Mouse (Mus musculus): ENCODE measurements around the gene Cbx7.

Cbx7 gene

DNA sequence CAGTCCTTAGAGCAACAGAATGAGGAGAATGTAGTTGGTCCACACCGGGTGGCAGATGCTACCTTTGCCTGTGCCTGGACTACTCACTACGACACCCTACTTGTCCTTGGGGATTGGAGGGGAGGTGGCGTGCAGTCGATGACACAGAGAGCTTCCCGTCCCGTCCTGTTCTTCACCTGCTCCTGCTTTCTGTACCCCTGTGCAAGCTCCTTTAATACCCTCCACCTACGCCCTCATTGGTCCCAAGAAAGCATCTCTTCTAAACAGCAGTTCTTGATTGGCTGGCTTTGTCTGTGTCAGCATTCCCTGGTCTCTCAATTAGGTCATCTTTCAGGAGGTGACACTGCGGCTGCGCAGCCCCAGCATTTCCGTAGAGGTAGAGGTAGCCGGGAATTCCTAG, at the start of gene Cbx7:
Gene Cbx7 (minus strand): TSS at position 180 of the 400 bp plus-strand sequence.
- no peak for DNase-seq (ENCODE audit: low read depth)

DNA sequence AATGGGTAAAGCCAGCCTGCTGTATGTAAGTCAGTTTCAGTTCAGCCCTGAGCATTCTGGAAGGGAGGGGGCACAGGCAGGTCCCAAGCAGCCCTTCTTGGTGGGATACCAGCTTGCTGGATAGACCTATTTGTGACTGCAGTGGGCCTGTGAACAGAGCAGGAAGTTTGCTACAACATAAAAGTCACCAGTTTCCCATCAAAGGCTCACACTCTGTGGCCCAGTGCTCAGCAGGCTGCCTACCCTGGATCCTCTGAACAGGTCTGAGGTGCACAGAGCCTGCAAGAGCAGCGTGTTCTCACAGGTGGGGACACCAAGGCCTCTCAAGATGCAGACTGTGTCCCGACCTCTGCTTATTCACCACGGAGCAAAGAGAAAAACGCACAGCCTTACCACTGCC, 49.6 kb upstream of the Cbx7 start:
- DNase-seq (ENCODE audit: low read depth) = no peak

DNA sequence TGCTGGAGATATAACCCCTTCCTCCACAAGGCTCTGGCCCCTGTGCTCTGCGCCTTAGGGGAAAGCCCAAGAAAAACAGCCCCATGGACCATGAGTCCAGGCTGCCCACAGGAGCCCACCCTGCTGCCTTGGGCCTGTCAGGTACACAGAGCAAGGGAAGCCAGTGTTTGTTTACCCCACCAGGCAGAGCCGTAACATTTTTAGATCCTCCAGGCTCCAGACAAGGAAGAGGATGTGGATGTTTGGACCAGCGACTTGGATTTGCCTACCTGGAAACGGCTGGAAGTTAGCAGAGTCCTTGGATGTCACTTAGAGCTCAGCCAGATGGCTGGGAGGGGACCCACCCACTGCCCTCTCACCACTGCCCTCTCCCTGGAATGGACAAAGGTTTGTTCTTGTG, 48.7 kb upstream of the Cbx7 start:
- DNase-seq (ENCODE audit: low read depth) = no peak

DNA sequence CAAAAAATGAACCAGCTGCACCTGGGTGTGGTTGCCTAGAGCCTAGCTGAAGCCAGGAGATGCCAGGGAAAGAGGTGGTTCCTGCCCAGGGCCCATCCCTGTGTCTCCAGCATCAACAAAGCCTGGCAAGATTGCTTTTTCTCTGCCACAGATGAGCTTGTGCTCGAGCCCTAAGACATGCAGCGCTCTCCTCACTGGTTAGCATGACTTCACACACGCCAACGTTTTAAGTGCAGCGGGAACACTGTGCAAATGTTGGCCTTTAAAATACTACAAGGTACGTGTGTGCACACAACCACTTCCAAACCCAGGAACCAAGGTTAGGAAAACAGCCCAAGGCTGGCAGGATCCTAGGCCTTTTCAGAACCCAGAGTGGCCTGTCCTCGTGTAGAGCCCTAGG, 48.3 kb upstream of the Cbx7 start:
- DNase-seq (ENCODE audit: low read depth) = no peak

DNA sequence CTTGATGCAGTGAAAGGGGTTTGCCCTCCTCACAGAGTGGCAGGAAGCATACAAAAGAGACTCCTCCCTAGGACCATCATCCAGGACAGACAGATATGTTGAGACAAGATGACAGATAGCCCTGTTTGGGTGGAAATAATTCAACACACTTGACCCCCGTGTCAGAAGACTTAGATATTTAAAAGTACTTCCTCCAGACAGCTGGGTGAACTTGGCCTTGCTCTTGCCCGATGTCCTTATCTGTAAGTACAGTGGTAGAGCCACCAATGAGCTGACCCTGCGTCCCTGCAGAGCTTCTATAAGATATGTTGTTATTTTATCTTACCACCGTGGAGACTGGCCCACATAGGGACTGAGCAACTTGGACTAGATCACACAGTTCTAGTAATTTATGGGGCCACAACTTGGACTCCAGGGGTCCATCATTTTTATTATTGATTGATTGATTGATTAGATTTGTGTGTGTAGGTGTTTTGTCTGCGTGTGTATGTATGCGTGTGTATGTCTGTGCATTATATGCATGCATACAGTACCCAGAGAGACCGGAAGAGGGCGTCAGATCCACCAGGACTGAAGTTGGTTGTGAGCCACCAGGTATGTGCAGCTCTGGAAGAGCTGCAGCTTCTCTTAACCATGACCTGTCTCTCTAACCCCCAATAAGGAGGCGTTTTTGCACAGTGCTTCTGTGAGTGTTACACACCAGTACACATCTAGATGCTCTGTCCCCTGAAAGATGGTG, 45.8 kb upstream of the Cbx7 start:
- no peak for DNase-seq (ENCODE audit: low read depth)

DNA sequence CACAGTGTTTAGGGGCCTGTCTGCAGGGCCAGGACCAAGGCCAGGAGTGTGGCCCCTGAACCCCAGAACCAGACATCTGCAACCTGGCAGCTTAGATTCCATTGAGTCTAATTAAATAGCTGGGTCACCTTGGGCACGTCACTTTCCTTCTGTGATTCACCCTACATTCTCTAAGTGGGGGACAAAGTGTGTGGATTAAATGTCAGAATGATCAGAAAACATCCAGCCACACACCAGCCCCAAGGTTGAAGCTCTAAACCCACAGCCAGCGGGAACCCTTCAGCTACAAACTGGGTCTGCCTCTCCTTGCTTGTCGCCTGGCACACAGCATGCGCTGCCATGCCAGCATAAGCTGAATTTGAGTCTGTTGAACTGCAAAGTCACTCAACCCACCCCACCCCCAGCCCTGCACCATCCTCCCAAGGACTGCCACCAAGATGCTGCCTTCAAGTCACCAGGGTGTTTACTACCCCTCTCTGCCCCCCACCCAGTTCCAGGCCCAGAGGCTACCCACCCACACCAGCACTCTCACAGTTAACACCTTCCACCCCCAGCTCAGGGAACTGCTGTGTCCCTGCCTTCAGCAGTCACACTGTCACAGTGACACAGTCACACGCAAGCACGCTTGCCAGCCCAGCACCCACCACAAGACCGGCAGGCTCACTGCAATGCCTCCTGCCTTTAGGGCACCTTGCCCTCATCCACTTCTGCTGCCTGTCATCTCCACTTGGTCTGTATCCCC, 44.5 kb upstream of the Cbx7 start:
- no peak for DNase-seq (ENCODE audit: low read depth)

DNA sequence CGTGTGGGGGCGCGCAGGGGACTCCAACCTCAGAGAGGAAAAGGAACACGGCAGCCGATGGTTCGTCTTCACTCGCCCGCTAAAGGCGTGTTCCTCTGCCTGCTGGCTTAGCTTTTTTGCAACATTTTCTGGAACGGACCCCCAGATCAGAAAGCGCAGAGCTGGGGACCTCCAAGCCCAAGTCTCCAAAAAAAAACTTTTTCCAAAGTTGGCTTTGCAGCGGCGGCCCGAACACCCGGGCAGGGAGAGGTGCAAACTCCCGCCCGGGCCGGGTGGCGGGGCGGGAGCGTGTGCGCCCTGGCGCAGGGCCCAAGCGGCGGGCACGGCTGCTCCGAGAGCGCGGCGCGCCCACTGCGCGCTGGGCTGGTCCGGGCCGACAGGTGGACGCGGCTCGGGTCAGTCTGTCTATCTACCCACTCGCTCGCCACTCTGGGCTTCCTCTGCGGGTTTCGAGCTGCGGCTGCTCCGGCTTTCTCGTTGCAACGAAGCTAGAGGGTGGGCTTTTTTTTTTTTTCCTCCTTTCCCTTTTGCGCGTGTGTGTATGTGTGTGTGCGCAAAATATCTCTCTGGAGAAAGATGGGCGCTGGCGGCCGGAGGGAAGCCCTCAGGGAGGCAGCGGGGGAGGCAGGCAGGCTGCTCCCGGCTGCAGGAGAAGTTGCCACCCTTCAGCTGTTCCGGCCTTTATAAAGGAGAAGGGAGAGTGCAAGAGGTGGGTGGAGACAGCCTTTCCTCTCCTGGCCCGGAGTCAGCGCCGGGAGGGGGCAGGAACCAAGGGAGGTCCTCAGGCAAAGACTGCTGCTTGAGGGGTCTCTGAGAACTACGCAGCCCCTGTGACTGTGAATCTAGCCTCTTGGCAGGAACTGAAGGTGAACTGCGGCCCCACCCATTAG, 43.6 kb upstream of the Cbx7 start, which contains the start of gene Pdgfb:
Gene Pdgfb (minus strand): TSS at position 657 of the 890 bp plus-strand sequence.
- DNase-seq (ENCODE audit: low read depth) = no peak

DNA sequence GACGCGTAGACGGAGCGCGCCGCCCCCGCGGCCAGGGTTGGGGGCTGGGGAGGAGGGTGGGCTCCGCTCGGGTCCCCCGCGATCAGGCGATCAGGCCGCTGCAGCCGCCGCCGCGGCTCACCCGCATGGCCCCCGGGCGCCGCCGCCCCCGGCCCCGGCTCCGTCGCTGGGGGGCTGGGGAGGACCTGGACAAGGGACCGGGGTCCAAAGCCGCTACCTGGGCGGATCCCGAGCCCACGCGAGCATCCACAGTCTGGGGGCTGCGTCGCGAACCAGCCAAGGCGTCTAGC, 43.1 kb upstream of the Cbx7 start:
- no peak for DNase-seq (ENCODE audit: low read depth)

DNA sequence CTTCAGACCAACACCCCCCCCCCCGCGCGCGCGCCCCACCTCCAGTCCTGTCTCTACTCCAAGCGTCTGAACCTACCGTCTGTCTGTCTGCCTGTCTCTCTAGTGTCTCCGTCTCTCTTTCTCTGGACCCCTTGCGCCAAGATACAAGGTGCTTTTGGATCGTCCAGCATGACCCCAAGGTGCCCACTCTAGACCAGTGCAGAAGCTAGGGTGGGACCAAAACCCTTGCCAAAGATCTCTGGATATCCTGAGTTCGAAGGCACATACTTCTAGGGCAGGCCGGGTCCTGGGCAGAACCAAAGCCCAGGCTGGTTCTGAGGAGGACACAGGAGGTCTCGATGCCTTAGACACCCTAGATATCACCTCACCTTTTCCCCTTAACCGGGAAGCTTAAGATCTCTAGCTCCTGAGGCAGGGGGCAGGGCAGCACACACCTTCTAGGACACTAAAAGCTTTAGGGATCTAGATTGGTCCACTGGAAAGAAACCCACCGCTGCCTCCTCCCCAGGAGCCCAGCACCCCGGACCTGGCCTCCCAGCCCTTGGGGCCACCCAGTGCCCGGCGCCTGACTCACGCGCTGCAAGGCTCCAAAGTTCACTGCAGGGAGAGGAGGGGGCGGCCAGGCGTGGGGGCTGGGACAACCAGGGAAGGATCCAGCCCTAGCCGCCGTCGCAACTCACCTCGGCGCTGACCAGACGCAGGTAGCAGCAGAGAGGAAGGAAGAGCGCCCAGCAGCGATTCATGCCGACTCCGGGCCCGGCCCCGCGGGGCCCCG, 42.5 kb upstream of the Cbx7 start:
- no peak for DNase-seq (ENCODE audit: low read depth)

DNA sequence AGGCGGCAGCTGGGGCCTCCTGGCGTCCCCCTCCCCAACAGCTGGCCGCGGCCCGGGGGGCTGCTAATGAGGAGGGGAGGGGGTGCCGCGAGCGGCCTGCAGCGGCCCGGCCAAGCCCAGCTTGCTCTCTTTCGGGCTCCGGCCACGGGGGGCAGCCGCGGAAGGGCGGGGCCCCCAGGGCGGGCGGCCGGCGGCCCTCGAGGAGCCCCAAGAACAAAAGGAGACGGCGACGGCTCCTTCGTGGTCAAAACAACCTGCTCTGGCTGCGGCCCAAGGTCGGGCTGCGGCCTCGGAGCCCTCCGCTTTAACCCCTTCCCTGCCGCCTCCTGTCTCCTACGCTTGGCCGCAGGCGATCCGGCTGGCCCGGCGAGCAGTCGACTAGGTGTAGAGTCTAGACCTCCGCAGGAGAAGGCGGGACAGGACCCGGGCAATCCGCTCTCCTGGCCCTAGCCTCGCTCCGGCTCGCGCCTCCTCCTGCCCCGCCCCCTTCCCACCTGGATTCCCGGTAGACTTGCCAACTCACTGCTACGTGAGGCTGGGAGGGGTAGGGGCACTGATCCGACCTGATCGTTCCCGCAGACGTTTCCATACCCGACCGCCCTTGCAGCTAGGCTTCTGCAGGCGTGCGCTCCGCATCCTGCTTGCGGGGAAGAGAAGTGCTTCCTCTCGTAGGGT, 41.7 kb upstream of the Cbx7 start:
- no peak for DNase-seq (ENCODE audit: low read depth)

DNA sequence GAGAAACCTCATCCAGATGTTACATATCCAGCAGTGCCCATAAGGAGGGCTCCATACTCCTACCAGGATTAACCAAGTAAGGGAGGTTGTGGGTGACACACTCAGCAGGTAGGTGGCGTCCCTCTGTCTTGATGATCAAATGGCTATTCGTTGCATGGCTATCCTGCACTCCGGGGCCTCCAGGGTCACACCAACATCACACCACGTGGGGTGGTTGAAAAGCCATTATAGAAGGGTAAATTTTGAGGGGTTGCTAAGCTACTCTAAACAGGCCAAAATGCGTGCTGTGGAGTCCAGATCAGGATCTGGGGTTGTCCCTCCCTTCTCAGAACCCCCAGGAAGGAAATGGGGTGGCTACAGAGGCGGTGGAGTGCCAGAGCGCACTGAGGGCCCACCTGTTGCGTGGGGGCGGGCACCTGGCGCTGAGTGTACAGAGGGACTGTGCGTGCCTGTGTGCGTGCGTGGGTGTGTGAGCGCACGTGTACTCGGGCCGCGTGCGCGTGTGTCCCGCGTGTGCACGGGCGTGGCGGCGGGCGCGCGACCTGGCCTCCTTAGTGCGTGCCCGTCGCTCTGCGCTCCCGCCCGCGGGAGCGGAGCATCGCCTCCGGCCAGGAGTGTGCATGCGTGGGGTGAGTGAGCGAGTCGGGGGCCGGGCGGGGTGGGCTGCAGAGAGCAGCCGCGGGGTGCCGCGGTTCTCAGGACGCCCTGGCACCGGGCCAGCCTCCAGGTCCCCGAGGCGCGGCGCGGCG, 41.0 kb upstream of the Cbx7 start:
- DNase-seq (ENCODE audit: low read depth) = no peak

DNA sequence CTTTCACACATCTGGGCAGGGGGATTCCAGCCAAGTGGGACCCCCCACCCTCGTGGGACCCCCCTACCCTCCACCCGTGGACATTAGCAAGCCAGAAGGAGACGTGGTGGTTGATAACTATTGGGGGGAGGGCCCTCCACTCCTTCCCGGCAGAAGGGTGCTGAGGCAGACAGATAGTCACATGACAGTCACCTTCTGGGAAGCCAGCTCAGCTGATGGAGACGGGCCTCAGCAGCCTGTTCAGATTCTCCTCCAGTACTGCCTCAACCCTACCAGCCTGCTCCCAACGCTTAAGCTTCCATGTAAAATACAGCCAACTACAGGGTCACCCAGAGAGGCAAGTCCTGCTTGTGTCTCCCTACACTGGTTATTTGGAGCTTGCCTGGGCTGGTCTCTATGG, 40.3 kb upstream of the Cbx7 start:
- DNase-seq (ENCODE audit: low read depth) = no peak

DNA sequence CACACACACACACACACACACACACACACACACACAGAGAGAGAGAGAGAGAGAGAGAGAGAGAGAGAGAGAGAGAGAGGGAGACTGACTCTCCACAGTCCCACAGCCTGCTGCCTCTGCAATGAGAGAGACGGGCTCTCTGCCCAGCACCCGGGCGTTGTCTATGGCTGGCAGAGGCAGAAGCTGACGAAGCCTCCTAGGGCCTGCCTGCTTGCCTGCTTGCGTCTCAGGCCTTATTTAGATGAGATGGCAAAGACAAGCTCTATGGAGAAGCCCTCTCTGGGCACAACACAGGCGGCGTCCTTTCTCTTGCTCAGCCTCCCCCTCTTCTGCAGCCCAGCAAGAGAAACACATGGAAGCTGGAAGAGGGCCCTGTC, 39.3 kb upstream of the Cbx7 start:
- DNase-seq (ENCODE audit: low read depth) = peak; percentile 49

DNA sequence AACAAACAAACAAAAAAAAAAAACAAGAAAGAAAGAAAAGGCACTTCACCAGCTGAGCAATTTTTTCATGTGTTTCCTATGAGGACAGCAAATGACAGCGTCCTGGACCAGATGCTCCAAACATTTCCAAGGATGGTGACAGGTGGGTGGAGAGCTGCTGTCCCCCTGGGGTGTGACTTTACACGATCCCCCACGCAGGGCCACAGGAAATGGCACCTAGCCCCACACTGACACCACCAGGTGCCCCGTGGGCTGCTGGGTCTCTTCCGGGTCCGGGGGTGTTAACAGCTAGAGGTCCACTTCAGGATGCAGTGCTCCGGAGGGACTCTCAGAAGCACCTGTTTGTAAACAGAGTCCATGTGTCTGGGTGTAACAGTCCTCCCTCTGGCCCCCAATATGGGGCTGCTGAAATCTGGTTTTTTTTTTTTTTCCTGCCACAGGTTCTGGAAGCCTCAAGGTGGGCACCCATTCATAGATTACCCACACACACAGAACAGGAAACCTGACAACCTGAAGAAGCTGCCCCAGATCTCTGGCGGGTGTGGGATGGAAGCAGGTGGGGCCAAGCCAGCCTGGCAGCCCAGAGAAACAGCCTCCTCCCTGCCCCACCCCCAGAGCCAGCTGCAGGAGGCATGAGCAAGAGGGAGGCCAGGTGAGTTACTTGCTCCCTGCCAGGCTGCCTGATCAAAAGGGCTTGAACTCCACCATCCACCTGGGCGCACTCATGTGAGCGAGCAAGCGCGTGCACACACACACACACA, 38.7 kb upstream of the Cbx7 start:
- DNase-seq (ENCODE audit: low read depth) = no peak

DNA sequence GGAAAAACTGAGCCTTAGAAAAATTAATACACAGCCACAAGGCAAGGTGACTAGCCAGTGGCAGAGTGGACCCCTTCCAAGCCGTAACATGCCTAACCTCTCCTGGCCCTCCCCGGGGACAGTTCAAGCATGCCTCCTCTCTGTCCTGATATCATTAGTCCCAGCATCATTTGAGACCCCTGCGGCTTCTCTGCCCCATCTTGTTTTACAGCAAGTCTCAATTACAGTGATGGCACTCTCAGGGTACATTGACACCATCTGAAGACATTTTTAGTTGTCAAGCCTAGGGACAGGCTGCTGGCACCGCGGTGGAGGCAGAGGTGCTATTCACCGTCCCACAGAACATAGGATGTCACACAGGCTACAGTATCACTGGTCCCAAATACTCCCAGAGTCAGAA, 37.5 kb upstream of the Cbx7 start:
- DNase-seq (ENCODE audit: low read depth) = no peak

DNA sequence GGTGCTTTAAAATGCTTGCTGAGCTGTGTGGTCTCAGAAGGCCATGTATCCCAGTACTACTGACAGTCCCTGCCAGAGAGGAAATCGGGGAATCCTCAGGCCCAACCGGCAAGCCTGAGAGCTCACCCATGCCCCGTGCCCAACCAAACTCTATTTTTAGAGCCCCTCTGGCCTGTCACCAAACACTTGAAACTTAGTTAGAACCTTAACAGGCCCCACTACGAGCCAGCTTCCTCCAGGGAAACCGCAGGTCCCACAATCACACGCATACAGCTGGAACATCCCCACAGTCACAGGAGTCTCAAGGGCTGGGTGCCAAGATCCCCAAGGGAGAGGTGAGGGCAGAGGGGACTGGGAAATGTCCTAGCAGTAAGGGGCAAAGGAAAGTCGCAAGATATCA, 35.2 kb upstream of the Cbx7 start:
- no peak for DNase-seq (ENCODE audit: low read depth)

DNA sequence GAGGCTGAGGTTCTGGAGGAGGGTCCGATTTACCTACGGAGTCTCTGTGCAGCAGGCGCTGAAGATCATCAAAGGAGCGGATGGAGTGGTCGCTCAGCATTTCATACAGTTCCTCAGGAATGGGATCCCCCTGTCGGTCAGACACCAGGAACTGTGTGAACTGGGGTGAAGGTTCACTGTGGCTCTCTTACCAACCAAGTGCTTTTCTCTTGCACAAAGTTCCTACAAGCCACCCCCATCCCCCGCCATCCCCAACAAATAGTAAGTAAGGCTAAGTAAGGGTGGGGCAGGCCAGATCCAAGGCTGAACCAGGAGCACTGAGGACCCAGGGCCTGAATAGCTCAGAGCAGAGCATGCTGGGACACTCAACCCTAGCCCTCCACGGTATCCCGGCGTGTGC, 34.5 kb upstream of the Cbx7 start:
- DNase-seq (ENCODE audit: low read depth) = no peak

DNA sequence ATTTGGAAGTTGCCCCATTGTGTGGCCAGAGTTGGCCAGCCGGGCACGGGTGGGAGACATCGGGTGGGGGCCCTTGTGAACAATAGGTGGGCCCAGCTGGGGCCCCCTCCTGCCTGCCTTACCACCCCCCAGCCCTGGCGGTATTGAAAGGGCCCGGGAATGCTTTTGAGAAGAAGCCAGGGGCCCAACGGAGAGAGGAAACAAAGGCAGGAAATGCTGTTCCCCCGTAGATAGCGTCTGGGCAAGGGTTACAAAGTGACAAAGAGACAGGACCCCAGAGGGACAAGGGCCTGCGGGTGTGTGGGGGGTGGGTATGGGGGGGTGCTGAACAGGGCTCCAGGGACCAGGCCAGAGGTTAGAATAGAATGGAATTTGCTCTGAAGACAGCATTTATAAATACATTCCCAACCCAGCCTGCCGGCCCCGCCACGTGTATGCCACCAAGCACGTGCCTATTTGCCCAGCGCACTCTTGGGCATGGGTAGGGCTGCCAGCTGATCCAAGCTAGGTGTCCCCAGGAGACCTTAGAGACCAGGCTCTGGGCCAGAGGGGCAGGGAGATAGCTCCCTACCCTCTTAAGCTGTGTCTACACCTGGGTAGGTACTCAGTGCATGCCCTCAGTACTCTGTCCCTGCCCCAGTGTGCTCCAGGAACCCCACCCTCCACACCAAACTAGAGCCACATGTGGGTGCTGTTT, 33.9 kb upstream of the Cbx7 start:
- no peak for DNase-seq (ENCODE audit: low read depth)

DNA sequence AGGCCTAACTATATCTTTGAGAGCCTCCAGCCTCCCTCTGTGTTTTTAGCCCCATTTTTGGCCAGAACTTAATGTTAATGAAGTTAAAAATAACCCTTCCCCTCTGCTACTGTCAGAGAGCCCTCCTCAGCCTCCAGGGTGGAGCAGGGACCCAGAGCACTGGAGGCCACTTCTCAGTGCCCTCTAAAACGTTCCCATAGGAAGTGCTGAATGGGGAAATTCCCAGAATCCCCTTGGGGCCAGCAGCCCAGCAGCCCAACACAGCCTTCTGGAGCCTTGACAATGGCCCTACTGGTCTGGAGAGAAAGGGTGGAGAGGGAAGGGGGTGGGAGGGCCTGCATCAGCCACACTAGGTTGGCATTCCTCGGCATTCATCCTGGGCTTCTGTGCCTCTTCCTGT, 32.7 kb upstream of the Cbx7 start:
- DNase-seq (ENCODE audit: low read depth) = no peak

DNA sequence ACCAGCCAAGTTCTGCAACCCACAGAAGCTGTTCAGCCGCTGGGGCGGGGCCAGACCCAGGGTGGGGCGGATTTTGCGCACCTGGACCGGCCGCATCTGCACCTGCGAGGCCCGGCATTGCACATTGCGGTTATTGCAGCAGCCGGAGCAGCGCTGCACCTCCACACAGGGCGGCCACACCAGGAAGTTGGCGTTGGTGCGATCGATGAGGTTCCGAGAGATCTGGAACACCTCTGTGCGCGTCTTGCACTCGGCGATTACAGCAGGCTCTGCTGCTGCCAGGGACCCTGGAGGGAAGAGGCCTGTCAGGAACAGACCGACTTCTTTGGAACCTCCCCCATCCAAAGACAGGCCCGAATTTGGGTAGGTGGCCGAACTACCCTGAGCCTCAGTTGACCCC, 30.7 kb upstream of the Cbx7 start:
- DNase-seq (ENCODE audit: low read depth) = no peak

Data from fibroblast of lung, adult 2 months (primary cell).